Mouse (Mus musculus): Measurements from ENCODE around the gene Ndufaf8. TPM values are rescaled to one million over a fixed set of nuclear protein-coding genes. Genes with fewer than 3 reads are reported as not detected.

The Ndufaf8 gene
- total and polyA plus RNA-seq, 2 experiments: 13.7 to 55.4 TPM

GRCm38 (mm10) chr11:120136796-120137624 is 38.3 kb downstream of the Ndufaf8 start:
- 80% methylated on average over 23 of the region's 23 CpGs for WGBS
- TF ChIP-seq POLR2A (IDR thresholded peaks at IDR 0.05; ENCODE audit: extremely low read depth, insufficient read depth, low read length): no peak
- TF ChIP-seq CTCF (IDR thresholded peaks at IDR 0.05; ENCODE audit: low read depth, low read length): no peak
- Histone ChIP-seq H3K4me1 (ENCODE audit: control insufficient read depth, insufficient read depth, low read length) (no peaks in the 10 kb centered on the region), H3K36me3 (ENCODE audit: control insufficient read depth, insufficient read depth, low read length) (no peaks in the 10 kb centered on the region), H3K27ac (replicated peaks; ENCODE audit: insufficient read depth, low read depth, low read length) (no peak overlapping the region), H3K79me2 (ENCODE audit: control insufficient read depth, insufficient read depth, low read length) (no peaks in the 10 kb centered on the region; the same call in 1 of the 2 replicates), H3K4me3 (ENCODE audit: insufficient read depth, low read depth, low read length) (no peak overlapping the region), H3K9ac (ENCODE audit: low read depth, low read length) (no peak overlapping the region), H3K27me3 (ENCODE audit: control insufficient read depth, insufficient read depth, low read length) (no peaks in the 10 kb centered on the region)
- no peak for DNase-seq (ENCODE audit: extremely low read depth, low read depth, low spot score)

- 53% methylated on average over 5 of the region's 5 CpGs for WGBS
- Histone ChIP-seq H3K79me2 (ENCODE audit: control insufficient read depth, insufficient read depth, low read length) (no peaks in the 10 kb centered on the region; the same call in 1 of the 2 replicates), H3K36me3 (ENCODE audit: control insufficient read depth, insufficient read depth, low read length) (no peaks in the 10 kb centered on the region), H3K9ac (ENCODE audit: low read depth, low read length) (no peak overlapping the region), H3K27me3 (ENCODE audit: control insufficient read depth, insufficient read depth, low read length) (no peaks in the 10 kb centered on the region), H3K27ac (replicated peaks; ENCODE audit: insufficient read depth, low read depth, low read length) (no peak overlapping the region), H3K4me1 (ENCODE audit: control insufficient read depth, insufficient read depth, low read length) (no peaks in the 10 kb centered on the region), H3K4me3 (ENCODE audit: insufficient read depth, low read depth, low read length) (no peak overlapping the region)
- TF ChIP-seq CTCF (IDR thresholded peaks at IDR 0.05; ENCODE audit: low read depth, low read length) (no peak), POLR2A (IDR thresholded peaks at IDR 0.05; ENCODE audit: extremely low read depth, insufficient read depth, low read length) (no peak)
- no peak for DNase-seq (ENCODE audit: extremely low read depth, low read depth, low spot score)
Measured at GRCm38 (mm10) chr11:120137625-120138004, 38.9 kb downstream of the Ndufaf8 start.

- Histone ChIP-seq H3K36me3 (ENCODE audit: control insufficient read depth, insufficient read depth, low read length) (no peaks in the 10 kb centered on the region), H3K9ac (ENCODE audit: low read depth, low read length) (no peak overlapping the region), H3K4me1 (ENCODE audit: control insufficient read depth, insufficient read depth, low read length) (peaks cover 2% of the 10 kb centered on the region; the same call in 1 of the 2 replicates)
Measured at GRCm38 (mm10) chr11:120139309-120139731, 40.6 kb downstream of the Ndufaf8 start.

GRCm38 (mm10) chr11:120140255-120140654 is 41.5 kb downstream of the Ndufaf8 start:
- peaks cover 2% of the 10 kb centered on the region; the same call in 1 of the 2 replicates for H3K4me1 ChIP-seq (ENCODE audit: control insufficient read depth, insufficient read depth, low read length)
- H3K79me2 ChIP-seq (ENCODE audit: control insufficient read depth, insufficient read depth, low read length): peaks cover 7% of the 10 kb centered on the region; the same call in 1 of the 2 replicates
- no peak for DNase-seq (ENCODE audit: extremely low read depth, low read depth, low spot score)
- no peak for TF ChIP-seq POLR2A (IDR thresholded peaks at IDR 0.05; ENCODE audit: extremely low read depth, insufficient read depth, low read length)
- no peak for TF ChIP-seq CTCF (IDR thresholded peaks at IDR 0.05; ENCODE audit: low read depth, low read length)
- H3K36me3 ChIP-seq (ENCODE audit: control insufficient read depth, insufficient read depth, low read length): no peaks in the 10 kb centered on the region
- H3K9ac ChIP-seq (ENCODE audit: low read depth, low read length): no peak overlapping the region
- H3K4me3 ChIP-seq (ENCODE audit: insufficient read depth, low read depth, low read length): no peak overlapping the region
- no peaks in the 10 kb centered on the region for H3K27me3 ChIP-seq (ENCODE audit: control insufficient read depth, insufficient read depth, low read length)
- 82% methylated on average over 6 of the region's 6 CpGs for WGBS
- no peak overlapping the region for H3K27ac ChIP-seq (replicated peaks; ENCODE audit: insufficient read depth, low read depth, low read length)

More at GRCm38 (mm10) chr11:120139309-120139731, 40.6 kb downstream of the Ndufaf8 start:
- DNase-seq (ENCODE audit: extremely low read depth, low read depth, low spot score): no peak
- Histone ChIP-seq H3K4me3 (ENCODE audit: insufficient read depth, low read depth, low read length) (no peak overlapping the region), H3K79me2 (ENCODE audit: control insufficient read depth, insufficient read depth, low read length) (no peaks in the 10 kb centered on the region; the same call in 1 of the 2 replicates), H3K27ac (replicated peaks; ENCODE audit: insufficient read depth, low read depth, low read length) (no peak overlapping the region), H3K27me3 (ENCODE audit: control insufficient read depth, insufficient read depth, low read length) (no peaks in the 10 kb centered on the region)
- no peak for TF ChIP-seq POLR2A (IDR thresholded peaks at IDR 0.05; ENCODE audit: extremely low read depth, insufficient read depth, low read length)
- no peak for TF ChIP-seq CTCF (IDR thresholded peaks at IDR 0.05; ENCODE audit: low read depth, low read length)
- 82% methylated on average over 10 of the region's 10 CpGs for WGBS

GRCm38 (mm10) chr11:120142601-120143051 is 43.9 kb downstream of the Ndufaf8 start:
- H3K36me3 ChIP-seq (ENCODE audit: control insufficient read depth, insufficient read depth, low read length): no peaks in the 10 kb centered on the region
- peak; percentile 48 for DNase-seq (ENCODE audit: extremely low read depth, low read depth, low spot score)

More at GRCm38 (mm10) chr11:120142601-120143051, 43.9 kb downstream of the Ndufaf8 start:
- H3K27me3 ChIP-seq (ENCODE audit: control insufficient read depth, insufficient read depth, low read length): no peaks in the 10 kb centered on the region
- no peak overlapping the region for H3K4me3 ChIP-seq (ENCODE audit: insufficient read depth, low read depth, low read length)
- H3K9ac ChIP-seq (ENCODE audit: low read depth, low read length): no peak overlapping the region
- peaks cover 2% of the 10 kb centered on the region; the same call in 1 of the 2 replicates for H3K4me1 ChIP-seq (ENCODE audit: control insufficient read depth, insufficient read depth, low read length)
- WGBS: 62% methylated on average over 3 of the region's 3 CpGs
- TF ChIP-seq POLR2A (IDR thresholded peaks at IDR 0.05; ENCODE audit: extremely low read depth, insufficient read depth, low read length): no peak
- peak; percentile 50 for TF ChIP-seq CTCF (IDR thresholded peaks at IDR 0.05; ENCODE audit: low read depth, low read length)
- peak overlapping the region; percentile 9 for H3K27ac ChIP-seq (replicated peaks; ENCODE audit: insufficient read depth, low read depth, low read length)
- peaks cover 20% of the 10 kb centered on the region; the same call in 1 of the 2 replicates for H3K79me2 ChIP-seq (ENCODE audit: control insufficient read depth, insufficient read depth, low read length)
